Mouse (Mus musculus): Measurements from ENCODE around the gene Pcyt1a.

DNA sequence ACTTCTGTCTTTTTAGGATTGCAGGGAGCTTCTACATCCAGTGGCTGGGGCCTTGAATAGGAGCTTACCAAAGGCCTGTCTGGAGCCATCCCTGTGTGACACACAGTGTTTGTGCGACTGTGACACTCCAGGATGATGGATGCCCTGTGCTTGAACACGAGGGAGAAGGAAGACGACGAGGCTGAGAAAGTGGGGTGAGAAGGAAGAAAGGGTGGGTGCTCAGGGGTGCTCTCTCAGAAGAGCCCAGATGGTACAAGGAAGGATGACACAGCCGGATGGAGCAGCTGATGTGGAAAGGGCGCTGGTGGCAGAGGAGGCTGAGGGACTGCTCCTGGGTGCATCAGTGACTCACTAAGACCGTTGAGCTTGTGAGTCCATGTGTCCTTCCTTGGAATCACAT, 30.5 kb upstream of the Pcyt1a start, which contains the start of gene Tm4sf19:
- TF ChIP-seq CTCF (IDR thresholded peaks at IDR 0.05; ENCODE audit: borderline replicate concordance, insufficient read depth, low read length): no peak
- TF ChIP-seq POLR2A (IDR thresholded peaks at IDR 0.05; ENCODE audit: low read depth, low read length): no peak

All from embryonic fibroblast, embryonic 13.5 days (primary cell).